Mouse (Mus musculus) embryonic fibroblast, embryonic 13.5 days (primary cell): ENCODE data around the gene Bcar3.

ENCODE experiments used
- CTCF ChIP-seq: IDR thresholded peaks from 2 replicates; pipeline ENCODE4 v1.5.1; 2011; ENCODE audit warnings: mild to moderate bottlenecking, control low read depth, low read length, moderate library complexity, borderline replicate concordance; ENCODE audit not compliant: insufficient read depth
- POLR2A ChIP-seq: IDR thresholded peaks from 2 replicates; pipeline ENCODE4 v1.6.1; 2011; ENCODE audit warnings: low read depth, mild to moderate bottlenecking, control low read depth, low read length, moderate library complexity

DNA sequence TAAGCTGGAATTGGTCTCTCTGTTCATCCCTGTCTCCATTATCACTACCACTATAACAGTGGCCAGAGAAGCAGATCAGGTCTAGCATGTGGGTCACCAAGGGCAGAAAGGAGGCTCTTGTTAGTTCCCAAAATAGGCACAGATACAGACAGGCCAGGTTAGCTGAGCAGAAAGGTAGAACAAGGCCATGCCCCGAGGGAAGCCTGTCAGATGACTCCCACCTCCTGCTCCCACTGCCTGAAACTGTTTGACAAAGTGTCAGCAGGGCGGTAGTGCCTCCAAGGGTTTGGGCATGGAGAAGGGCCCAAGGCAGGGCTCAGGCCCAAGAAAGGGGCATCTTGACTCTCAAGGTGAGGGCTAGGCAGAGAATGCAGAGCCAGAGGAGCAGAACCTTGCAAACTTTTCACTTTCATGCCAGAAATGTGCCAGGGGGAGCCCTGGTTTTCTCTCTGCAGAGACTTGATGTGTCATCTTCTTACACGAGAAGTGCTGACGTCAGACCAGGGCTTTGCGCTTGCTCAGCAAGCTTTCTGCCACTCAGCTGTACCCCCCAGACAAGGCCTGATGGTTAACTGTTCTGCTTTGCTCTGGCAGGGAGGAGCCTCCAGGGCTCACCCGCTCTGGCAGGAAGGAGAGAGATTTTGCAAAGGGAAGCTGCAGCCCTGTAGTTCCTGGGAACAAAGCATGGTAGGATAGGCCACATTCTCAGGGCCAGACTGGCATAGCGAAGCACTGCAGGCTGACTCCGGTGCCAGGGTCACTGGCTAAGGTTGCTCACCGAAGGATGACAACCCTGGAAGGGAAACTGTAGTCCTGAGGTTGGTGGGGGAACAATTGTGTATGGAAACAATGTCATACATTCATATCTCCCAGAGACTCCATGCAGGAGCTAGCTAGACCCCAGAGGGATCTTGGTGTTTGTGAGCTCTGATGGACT is 7.3 kb downstream of the Bcar3 start:
- TF ChIP-seq POLR2A (no peak), CTCF (no peak)
